Mouse (Mus musculus) lung, postnatal 25 days (tissue): ENCODE measurements around the gene Ppip5k2.

ENCODE experiments used
- DNase-seq: peaks from one replicate; pipeline ENCODE4 v3.0.0; 2022; ENCODE audit warnings: low spot score

Ppip5k2 gene

GRCm38 (mm10) chr1:97754392-97754791, 15.8 kb downstream of the Ppip5k2 start:
- no peak for DNase-seq

GRCm38 (mm10) chr1:97753216-97753615, 17.0 kb downstream of the Ppip5k2 start:
- DNase-seq = no peak

DNA sequence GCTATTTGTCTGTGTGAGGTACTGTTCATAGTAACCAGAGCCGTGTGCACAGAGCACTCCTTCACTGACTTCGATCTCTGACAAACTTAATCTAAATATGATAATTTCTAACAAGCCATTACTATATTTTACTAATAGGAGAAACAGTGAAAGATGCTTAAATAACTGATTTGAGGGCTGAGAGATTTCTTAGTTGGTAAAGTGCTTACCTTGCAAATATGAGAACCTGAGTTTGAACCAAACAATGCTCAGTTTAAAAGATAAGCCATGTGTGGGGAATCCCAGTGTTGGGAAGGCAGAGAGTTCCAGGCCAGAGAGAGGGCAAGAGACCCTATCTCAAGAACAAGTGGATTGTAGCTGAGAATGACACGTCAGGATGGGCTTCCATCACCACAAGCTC, 22.0 kb downstream of the Ppip5k2 start:
- DNase-seq = no peak

GRCm38 (mm10) chr1:97746261-97746660, 23.9 kb downstream of the Ppip5k2 start:
- DNase-seq = no peak

- DNase-seq = no peak
Observed at GRCm38 (mm10) chr1:97745712-97746111, 24.5 kb downstream of the Ppip5k2 start.

DNA sequence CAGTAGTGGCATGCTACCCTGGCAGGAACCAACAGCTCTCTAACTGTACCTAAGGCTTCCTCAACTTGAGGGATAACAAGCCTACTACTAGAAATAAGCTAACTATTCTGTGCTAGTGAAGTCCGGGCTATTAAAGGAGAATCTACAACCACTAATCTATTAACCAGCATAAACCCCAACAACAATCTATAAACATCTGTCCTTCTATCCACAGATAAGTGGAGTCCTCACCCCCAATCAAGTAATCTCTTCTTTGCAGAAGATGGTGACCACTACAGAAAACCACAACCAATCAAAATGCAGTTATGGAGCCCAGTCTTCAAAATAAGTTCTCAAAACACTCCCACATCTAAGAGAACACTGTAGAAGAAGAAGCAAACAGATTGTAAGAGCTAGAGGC, 27.1 kb downstream of the Ppip5k2 start:
- DNase-seq = no peak

DNA sequence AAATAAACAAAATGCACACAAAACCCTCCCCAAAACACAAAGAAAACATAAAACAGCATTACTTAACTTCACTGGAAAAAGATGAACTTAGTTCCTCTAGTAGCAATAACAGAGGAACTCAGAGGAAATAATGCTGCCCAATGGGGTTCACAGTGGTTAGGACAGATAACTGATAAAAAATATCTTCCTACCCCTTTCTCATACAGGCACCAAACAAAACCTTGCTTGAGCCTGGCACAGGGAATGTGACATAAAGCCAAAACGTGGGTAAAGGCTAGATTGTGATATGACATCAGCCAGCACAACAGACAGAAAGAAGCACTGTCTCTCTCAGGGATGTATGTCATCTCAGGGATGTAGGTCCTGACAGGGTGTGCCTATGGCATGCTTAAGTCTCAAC, 40.9 kb downstream of the Ppip5k2 start:
- DNase-seq = no peak

GRCm38 (mm10) chr1:97726730-97727129, 43.5 kb downstream of the Ppip5k2 start:
- DNase-seq = no peak

GRCm38 (mm10) chr1:97718440-97718839, 51.8 kb downstream of the Ppip5k2 start:
- DNase-seq = peak; percentile 9

GRCm38 (mm10) chr1:97714334-97714868, 55.8 kb downstream of the Ppip5k2 start:
- no peak for DNase-seq

GRCm38 (mm10) chr1:97710520-97710919, 59.7 kb downstream of the Ppip5k2 start:
- no peak for DNase-seq

GRCm38 (mm10) chr1:97705389-97705788, 64.8 kb downstream of the Ppip5k2 start:
- no peak for DNase-seq

GRCm38 (mm10) chr1:97704646-97705045, 65.6 kb downstream of the Ppip5k2 start:
- no peak for DNase-seq

GRCm38 (mm10) chr1:97698956-97699570, 71.1 kb downstream of the Ppip5k2 start:
- no peak for DNase-seq

- DNase-seq = no peak
Observed at GRCm38 (mm10) chr1:97697273-97697672, 72.9 kb downstream of the Ppip5k2 start.

DNA sequence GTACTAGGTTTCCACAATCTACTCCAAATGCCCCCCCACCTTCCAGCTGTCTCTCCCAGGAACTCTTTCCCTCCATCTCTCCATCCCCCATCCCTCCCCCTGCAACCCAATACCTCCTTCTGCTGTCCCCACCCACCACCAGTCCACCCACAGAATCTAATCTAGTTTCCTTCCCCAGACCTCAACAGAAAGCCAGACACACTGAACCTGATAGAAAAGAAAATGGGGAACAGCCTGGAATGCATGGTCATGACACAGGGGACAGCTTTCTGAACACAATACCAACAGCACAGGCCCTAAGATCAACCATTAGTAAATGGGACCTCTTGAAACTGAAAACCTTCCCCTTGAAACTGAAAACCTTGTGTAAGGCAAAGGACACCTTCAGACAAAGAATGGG, 76.4 kb downstream of the Ppip5k2 start:
- DNase-seq = no peak

- peak; percentile 38 for DNase-seq
Observed at GRCm38 (mm10) chr1:97688756-97689155, 81.5 kb downstream of the Ppip5k2 start.

GRCm38 (mm10) chr1:97676526-97677177, 93.6 kb downstream of the Ppip5k2 start:
- DNase-seq = no peak

DNA sequence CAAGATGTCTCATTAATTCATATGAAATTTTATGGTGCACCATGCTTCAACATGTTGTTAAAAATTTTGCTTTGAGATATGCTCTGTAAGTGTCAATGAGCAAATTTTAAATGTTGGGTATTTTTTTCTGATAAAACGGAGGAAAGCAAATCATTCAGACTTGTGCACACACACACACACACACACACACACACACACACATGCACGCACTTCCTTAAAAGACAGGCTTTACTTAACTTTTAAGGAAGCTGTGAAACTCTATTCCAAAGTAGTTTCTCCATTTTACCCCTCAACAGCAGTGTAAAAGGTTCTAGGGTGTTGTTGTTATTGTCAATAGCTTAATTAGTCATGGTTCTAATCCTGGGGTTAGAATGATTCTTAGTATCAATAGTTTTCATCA, 94.1 kb downstream of the Ppip5k2 start:
- DNase-seq = no peak

- peak; percentile 28 for DNase-seq
Observed at GRCm38 (mm10) chr1:97672849-97673248, 97.4 kb downstream of the Ppip5k2 start.

- no peak for DNase-seq
Observed at GRCm38 (mm10) chr1:97667288-97667687, 102.9 kb downstream of the Ppip5k2 start.

DNA sequence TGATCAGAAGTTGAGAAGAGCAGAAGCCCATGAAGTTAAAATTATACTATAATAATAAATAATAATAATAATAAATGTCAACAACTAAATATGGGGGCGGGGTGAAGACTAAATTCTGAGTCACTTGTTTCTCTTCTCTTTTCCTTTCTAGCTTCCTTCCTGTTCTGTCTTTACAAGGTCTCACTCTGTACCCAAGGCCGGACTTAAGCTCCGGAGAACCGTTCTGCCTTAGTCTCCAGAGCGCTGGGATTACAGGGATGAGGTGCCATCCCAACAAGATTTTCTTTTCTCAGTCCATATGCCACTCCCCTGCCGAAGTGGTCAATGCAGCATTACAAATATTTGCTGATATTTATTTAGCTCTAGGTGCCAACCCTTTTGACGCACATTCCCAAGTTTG, 107.9 kb downstream of the Ppip5k2 start:
- peak; percentile 12 for DNase-seq

GRCm38 (mm10) chr1:97661406-97662241, 108.6 kb downstream of the Ppip5k2 start, which contains the start of gene D1Ertd622e:
TSS of gene D1Ertd622e (minus strand) at chr1:97662074.
- DNase-seq = peak; percentile 78
